Mouse (Mus musculus): Measurements from ENCODE around the gene Clip2.
A peak's percentile ranks its signal among the peaks of the same experiment; 100 is the strongest.

Gene Clip2

DNA sequence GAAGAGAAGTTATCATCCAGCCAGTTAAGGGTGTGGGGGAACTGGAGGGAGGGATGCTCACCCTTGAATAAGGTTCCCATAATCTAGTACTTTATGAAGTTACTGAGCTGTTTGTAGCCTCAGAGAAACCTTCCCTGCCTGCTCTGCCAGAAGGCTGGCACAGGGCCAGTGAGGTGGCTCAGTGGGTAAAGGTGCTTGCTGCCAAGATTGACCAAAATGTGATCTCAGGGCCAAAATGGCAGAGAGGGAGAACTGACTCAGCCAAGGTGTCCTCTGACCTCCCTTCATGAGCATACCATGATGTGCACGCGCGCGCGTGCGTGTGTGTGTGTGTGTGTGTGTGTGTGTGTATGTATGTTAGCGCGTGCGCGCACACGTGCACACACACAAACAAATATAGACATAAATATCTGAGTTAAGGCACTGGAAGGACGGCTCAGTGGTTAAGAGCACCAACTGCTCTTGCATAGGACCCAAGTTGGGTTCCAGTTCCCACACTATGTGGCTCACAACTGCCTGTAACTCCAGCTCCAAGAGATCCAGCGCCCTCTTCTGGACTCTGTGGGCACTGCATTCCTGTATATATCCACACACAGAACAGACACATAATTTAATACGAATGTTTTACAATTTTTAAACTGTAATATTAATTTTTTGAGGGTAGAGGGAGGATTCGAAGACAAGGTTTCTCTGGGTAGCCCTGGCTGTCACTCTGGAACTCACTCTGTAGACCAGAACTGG lies 26.1 kb downstream of the Clip2 start:
- no peak for DNase-seq (ENCODE audit: low spot score in 2 of 2)

DNA sequence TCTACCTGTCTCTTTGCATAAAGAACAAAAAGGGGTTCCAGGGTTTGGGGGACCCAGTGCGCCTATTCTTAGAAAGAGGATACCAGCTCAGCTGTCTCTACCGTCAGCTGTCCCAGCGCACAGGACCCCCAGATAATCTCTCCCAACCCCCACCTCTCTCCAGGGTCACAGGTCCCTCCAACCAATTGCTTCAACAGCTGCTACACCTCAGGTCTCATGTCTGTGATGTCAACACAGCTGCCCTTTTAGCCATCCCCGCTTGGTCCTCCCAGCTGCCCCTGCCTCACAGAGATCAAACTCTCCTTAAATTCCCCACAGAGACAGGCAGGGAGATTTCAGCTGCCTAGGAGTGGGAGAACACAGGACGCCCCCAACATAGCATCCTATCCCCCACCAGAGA lies 28.5 kb downstream of the Clip2 start:
- DNase-seq (ENCODE audit: low spot score in 2 of 2): no peak

DNA sequence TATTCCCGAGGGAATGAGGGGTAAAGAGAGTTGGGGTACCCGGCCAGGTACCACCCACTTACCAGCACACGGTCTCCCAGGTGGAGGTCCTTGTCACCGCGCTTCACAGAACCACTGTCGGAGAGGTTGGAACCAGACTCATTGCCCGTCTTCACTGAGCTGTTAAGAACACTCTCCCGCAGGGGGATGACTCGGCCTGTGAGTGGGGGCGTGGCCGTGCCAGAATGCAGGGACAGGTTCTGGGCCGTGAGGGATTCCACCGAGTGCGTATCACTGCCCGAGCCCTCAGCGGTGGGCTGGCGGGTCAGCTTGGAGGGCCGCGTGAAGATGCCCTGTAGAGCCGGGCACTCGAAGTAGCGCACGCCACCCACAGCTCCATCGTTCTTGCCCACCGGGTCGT lies 29.7 kb downstream of the Clip2 start:
- DNase-seq (ENCODE audit: low spot score in 2 of 2): no peak

DNA sequence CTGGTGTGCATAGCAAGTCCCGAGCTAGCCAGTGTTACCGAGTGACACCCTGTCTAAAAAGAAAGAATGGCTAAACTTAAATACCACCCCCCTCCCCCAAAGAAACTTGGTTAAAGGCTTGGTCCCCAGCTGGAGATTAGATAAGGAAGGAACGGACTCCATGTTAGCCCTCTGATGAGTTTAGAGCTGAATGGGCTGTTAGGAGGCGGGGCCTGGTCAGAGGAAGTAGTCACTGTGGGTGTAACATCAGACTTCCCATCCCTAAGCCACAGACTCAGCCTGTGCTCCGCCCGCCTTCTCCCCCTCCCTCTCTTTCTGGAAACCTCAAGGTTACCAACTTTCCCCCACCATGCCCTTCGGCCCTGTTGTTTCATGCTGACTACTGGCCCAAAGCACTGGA lies 30.4 kb downstream of the Clip2 start:
- DNase-seq (ENCODE audit: low spot score in 2 of 2): no peak

DNA sequence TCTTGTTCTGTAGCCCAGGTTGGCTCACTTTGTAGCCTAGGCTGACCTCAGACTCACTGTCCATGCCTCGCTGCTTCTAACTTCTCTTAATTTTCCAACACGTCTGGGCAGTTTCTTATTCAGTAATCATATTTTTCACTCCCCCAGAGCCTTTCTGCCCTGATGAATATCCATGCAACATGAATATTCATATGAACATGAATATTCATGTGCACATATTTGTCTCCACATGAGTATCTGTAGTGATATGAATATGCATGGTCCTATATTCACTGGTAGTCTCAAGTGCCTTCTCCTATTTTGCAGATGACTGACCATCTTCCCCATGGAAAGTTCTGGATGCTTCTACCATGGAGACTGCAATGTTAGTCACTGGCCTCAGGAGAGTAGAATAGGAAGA lies 31.1 kb downstream of the Clip2 start:
- DNase-seq (ENCODE audit: low spot score in 2 of 2): no peak

DNA sequence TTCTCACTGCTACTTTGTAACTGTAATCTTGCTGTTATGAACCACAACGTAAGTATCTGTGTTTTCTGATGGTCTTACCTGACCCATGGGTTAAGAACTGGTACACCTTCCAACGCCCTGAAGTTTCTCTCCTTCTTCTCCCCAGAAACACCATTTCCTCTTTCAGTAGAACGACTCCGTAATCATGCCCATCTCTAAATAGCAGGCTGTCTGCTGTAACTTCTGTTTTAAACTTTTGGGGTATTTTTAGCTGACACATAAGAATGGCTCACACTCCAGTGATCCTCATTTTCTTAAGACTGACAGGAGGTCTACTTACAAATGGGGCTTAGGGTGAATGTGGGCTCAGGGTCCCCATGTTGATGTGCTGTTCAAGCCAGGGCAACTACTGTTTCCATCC lies 32.1 kb downstream of the Clip2 start:
- no peak for DNase-seq (ENCODE audit: low spot score in 2 of 2)

- no peak for DNase-seq (ENCODE audit: low spot score in 2 of 2)
Observed at GRCm38 (mm10) chr5:134519471-134519870, 32.8 kb downstream of the Clip2 start.

GRCm38 (mm10) chr5:134512086-134512485 lies 40.1 kb downstream of the Clip2 start:
- no peak for DNase-seq (ENCODE audit: low spot score in 2 of 2)

GRCm38 (mm10) chr5:134510266-134510665 lies 42.0 kb downstream of the Clip2 start:
- DNase-seq (ENCODE audit: low spot score in 2 of 2): no peak

GRCm38 (mm10) chr5:134508965-134509364 lies 43.3 kb downstream of the Clip2 start:
- DNase-seq (ENCODE audit: low spot score in 2 of 2): no peak

GRCm38 (mm10) chr5:134507859-134508399 lies 44.3 kb downstream of the Clip2 start:
- no peak for DNase-seq (ENCODE audit: low spot score in 2 of 2)

- peak; percentile 50 to 77 for DNase-seq (ENCODE audit: low spot score in 2 of 2)
Observed at GRCm38 (mm10) chr5:134507307-134507706, 44.9 kb downstream of the Clip2 start.

- no peak for DNase-seq (ENCODE audit: low spot score in 2 of 2)
Observed at GRCm38 (mm10) chr5:134505810-134506292, 46.4 kb downstream of the Clip2 start.

- no peak for DNase-seq (ENCODE audit: low spot score in 2 of 2)
Observed at GRCm38 (mm10) chr5:134502591-134502990, 49.6 kb downstream of the Clip2 start.

GRCm38 (mm10) chr5:134501453-134501852 lies 50.8 kb downstream of the Clip2 start:
- no peak for DNase-seq (ENCODE audit: low spot score in 2 of 2)

- no peak for DNase-seq (ENCODE audit: low spot score in 2 of 2)
Observed at GRCm38 (mm10) chr5:134500681-134501080, 51.6 kb downstream of the Clip2 start.

- peak; percentile 33 to 36 for DNase-seq (ENCODE audit: low spot score in 2 of 2)
Observed at GRCm38 (mm10) chr5:134500062-134500461, 52.2 kb downstream of the Clip2 start.

- no peak for DNase-seq (ENCODE audit: low spot score in 2 of 2)
Observed at GRCm38 (mm10) chr5:134497026-134497425, 55.2 kb downstream of the Clip2 start.

- no peak for DNase-seq (ENCODE audit: low spot score in 2 of 2)
Observed at GRCm38 (mm10) chr5:134495796-134496195, 56.4 kb downstream of the Clip2 start.

GRCm38 (mm10) chr5:134494142-134494541 lies 58.1 kb downstream of the Clip2 start:
- DNase-seq (ENCODE audit: low spot score in 2 of 2): peak; percentile 59 to 87

- DNase-seq (ENCODE audit: low spot score in 2 of 2): no peak
Observed at GRCm38 (mm10) chr5:134492956-134493355, 59.3 kb downstream of the Clip2 start.

DNA sequence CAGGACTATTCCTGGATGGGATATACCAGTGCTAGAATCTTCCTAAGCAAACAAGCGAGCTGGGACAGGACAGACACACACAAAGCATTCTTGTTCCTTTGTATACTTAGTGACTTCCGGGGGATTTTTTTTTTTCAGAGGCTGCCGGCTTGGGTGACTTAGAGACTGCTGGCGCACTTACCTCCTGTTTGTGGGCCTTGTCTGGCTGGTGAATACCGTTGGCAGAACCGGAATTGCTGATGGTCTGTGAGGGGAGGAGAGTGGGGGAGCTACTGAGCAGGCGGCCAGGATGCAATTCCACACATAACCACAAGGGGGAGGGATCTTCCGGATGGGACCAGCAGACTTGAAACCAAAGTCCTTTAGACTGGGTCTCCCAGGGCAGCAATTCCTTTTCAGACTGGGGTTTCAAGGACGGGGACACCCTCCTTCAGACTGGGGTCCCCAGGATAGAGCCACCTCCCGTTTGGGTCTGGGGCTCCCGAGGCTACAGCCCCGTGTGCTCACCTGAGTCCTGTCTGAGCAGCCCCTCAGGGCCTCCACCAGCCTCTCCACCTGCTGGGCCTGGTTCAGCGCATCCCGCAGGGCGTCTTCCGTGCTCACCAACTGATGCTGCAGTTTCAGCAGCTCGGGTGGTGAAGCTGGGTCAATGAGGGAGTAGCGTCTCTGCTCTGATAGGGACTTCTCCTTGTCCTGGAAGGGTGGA lies 60.4 kb downstream of the Clip2 start:
- DNase-seq (ENCODE audit: low spot score in 2 of 2): peak; percentile 61 to 72

- DNase-seq (ENCODE audit: low spot score in 2 of 2): no peak
Observed at GRCm38 (mm10) chr5:134491206-134491605, 61.0 kb downstream of the Clip2 start.
